Mouse (Mus musculus): ENCODE results near the gene Frmd7.

Frmd7 gene

GRCm38 (mm10) chrX:50942610-50943009 is at the start of gene Frmd7:
Gene Frmd7 (minus strand): TSS chrX:50942710.
- DNase-seq (ENCODE audit: extremely low read depth, low read depth, low spot score), result no peak

- DNase-seq (ENCODE audit: extremely low read depth, low read depth, low spot score), result peak; percentile 76
Measured at GRCm38 (mm10) chrX:50991324-50991723, 48.8 kb upstream of the Frmd7 start.

- DNase-seq (ENCODE audit: extremely low read depth, low read depth, low spot score), result no peak
Measured at GRCm38 (mm10) chrX:50989940-50990339, 47.4 kb upstream of the Frmd7 start.

GRCm38 (mm10) chrX:50988581-50988980 is 46.1 kb upstream of the Frmd7 start:
- no peak for DNase-seq (ENCODE audit: extremely low read depth, low read depth, low spot score)

GRCm38 (mm10) chrX:50978428-50978827 is 35.9 kb upstream of the Frmd7 start:
- no peak for DNase-seq (ENCODE audit: extremely low read depth, low read depth, low spot score)

GRCm38 (mm10) chrX:50972145-50972544 is 29.6 kb upstream of the Frmd7 start:
- DNase-seq (ENCODE audit: extremely low read depth, low read depth, low spot score), result no peak

- no peak for DNase-seq (ENCODE audit: extremely low read depth, low read depth, low spot score)
Measured at GRCm38 (mm10) chrX:50969907-50970306, 27.4 kb upstream of the Frmd7 start.

GRCm38 (mm10) chrX:50968157-50968932 is 25.8 kb upstream of the Frmd7 start:
- no peak for DNase-seq (ENCODE audit: extremely low read depth, low read depth, low spot score)

- DNase-seq (ENCODE audit: extremely low read depth, low read depth, low spot score), result no peak
Measured at GRCm38 (mm10) chrX:50965157-50965556, 22.6 kb upstream of the Frmd7 start.

GRCm38 (mm10) chrX:50962955-50963354 is 20.4 kb upstream of the Frmd7 start:
- no peak for DNase-seq (ENCODE audit: extremely low read depth, low read depth, low spot score)

GRCm38 (mm10) chrX:50948633-50949032 is 6.1 kb upstream of the Frmd7 start:
- DNase-seq (ENCODE audit: extremely low read depth, low read depth, low spot score), result no peak

- no peak for DNase-seq (ENCODE audit: extremely low read depth, low read depth, low spot score)
Measured at GRCm38 (mm10) chrX:50948116-50948515, 5.6 kb upstream of the Frmd7 start.

GRCm38 (mm10) chrX:50937117-50937516 is 5.4 kb downstream of the Frmd7 start:
- no peak for DNase-seq (ENCODE audit: extremely low read depth, low read depth, low spot score)

- DNase-seq (ENCODE audit: extremely low read depth, low read depth, low spot score), result no peak
Measured at GRCm38 (mm10) chrX:50930309-50930708, 12.2 kb downstream of the Frmd7 start.

GRCm38 (mm10) chrX:50926893-50927545 is 15.5 kb downstream of the Frmd7 start:
- no peak for DNase-seq (ENCODE audit: extremely low read depth, low read depth, low spot score)

- no peak for DNase-seq (ENCODE audit: extremely low read depth, low read depth, low spot score)
Measured at GRCm38 (mm10) chrX:50924629-50925364, 17.7 kb downstream of the Frmd7 start.

- no peak for DNase-seq (ENCODE audit: extremely low read depth, low read depth, low spot score)
Measured at GRCm38 (mm10) chrX:50918754-50919153, 23.8 kb downstream of the Frmd7 start.

- no peak for DNase-seq (ENCODE audit: extremely low read depth, low read depth, low spot score)
Measured at GRCm38 (mm10) chrX:50917389-50917788, 25.1 kb downstream of the Frmd7 start.

GRCm38 (mm10) chrX:50909915-50910314 is 32.6 kb downstream of the Frmd7 start:
- DNase-seq (ENCODE audit: extremely low read depth, low read depth, low spot score), result no peak

GRCm38 (mm10) chrX:50903497-50903896 is 39.0 kb downstream of the Frmd7 start:
- DNase-seq (ENCODE audit: extremely low read depth, low read depth, low spot score), result no peak

GRCm38 (mm10) chrX:50887999-50888398 is 54.5 kb downstream of the Frmd7 start:
- no peak for DNase-seq (ENCODE audit: extremely low read depth, low read depth, low spot score)

Data from fat pad, adult 2 months (tissue).